Mouse (Mus musculus) retina, postnatal 1 day (tissue): ENCODE data around the gene 4930583I09Rik.

Experiments
- DNase-seq: peaks from one replicate; pipeline ENCODE4 v3.0.0-alpha.2; 2012

Gene 4930583I09Rik

GRCm38 (mm10) chr17:64792623-64793022 is 43.2 kb downstream of the 4930583I09Rik start:
- no peak for DNase-seq

- DNase-seq = no peak
These were observed 43.8 kb downstream of the 4930583I09Rik start for GRCm38 (mm10) chr17:64792076-64792475.

- no peak for DNase-seq
These were observed 46.7 kb downstream of the 4930583I09Rik start for GRCm38 (mm10) chr17:64789175-64789574.

GRCm38 (mm10) chr17:64788301-64788700 is 47.6 kb downstream of the 4930583I09Rik start:
- DNase-seq = no peak

GRCm38 (mm10) chr17:64785961-64786360 is 49.9 kb downstream of the 4930583I09Rik start:
- no peak for DNase-seq
